Mouse (Mus musculus) C3H10T1/2 (cell line): Measurements from ENCODE around the gene Defb22. TPM values are rescaled to one million over a fixed set of nuclear protein-coding genes. Genes with fewer than 3 reads are reported as not detected.

ENCODE experiments used
- polyA plus RNA-seq, 2 experiments: library from polyadenylated mRNA; unstranded; fragments of >200 nt; fragmentation: generic; extraction: Trizol; gene quantifications; one replicate each; pipeline ENCODE4 v1.2.1; 2012; ENCODE audit warnings: missing spikeins in 2 of 2

Defb22 gene
- polyA plus RNA-seq = not detected

GRCm38 (mm10) chr2:152490038-152490437, at the start of gene Defb22:
Gene Defb22 (minus strand): TSS chr2:152490138.

GRCm38 (mm10) chr2:152517981-152518380, 28.0 kb upstream of the Defb22 start, which contains the start of gene Defb28:
Gene Defb28 (plus strand): TSS chr2:152518255.

GRCm38 (mm10) chr2:152511592-152511991, 21.7 kb upstream of the Defb22 start, which contains the start of gene Defb26:
Gene Defb26 (minus strand): TSS chr2:152511692.

GRCm38 (mm10) chr2:152476763-152477162, 13.2 kb downstream of the Defb22 start, which contains the start of gene Defb20:
Gene Defb20 (plus strand): TSS chr2:152477063.

GRCm38 (mm10) chr2:152464570-152465150, 25.3 kb downstream of the Defb22 start, which contains the start of gene Defb23:
Gene Defb23 (minus strand): TSS chr2:152464620.

Other genes starting within 250 kb of the Defb22 start
- 10 to 100 TPM; 19.4 to 42.5 TPM for gene Tbc1d20, start 196.3 kb downstream of the Defb22 start, polyA plus RNA-seq
- 10 to 100 TPM; 59.3 to 79.2 TPM for gene Rbck1, start 157.5 kb downstream of the Defb22 start, polyA plus RNA-seq
- 1 to 10 TPM; 3.7 to 5.4 TPM for gene Trib3, start 146.1 kb downstream of the Defb22 start, polyA plus RNA-seq
- not detected for gene Nrsn2, start 113.5 kb downstream of the Defb22 start, polyA plus RNA-seq
- gene Sox12, start 92.1 kb downstream of the Defb22 start, polyA plus RNA-seq = 1 to 10 TPM; 6.7 to 9.7 TPM
- gene Zcchc3, start 75.1 kb downstream of the Defb22 start, polyA plus RNA-seq = under 1 TPM; 0.26 to 0.84 TPM
- gene 6820408C15Rik, start 74.6 kb downstream of the Defb22 start, polyA plus RNA-seq = not detected
- gene Defb23, start 25.5 kb downstream of the Defb22 start, polyA plus RNA-seq = not detected
- gene Defb20, start 13.1 kb downstream of the Defb22 start, polyA plus RNA-seq = not detected
- not detected for gene Defb26, start 21.6 kb upstream of the Defb22 start, polyA plus RNA-seq
- gene Defb28, start 28.1 kb upstream of the Defb22 start, polyA plus RNA-seq = not detected
- gene Defb29, start 50.0 kb upstream of the Defb22 start, polyA plus RNA-seq = not detected
- gene Gm17416, start 79.2 kb upstream of the Defb22 start, polyA plus RNA-seq = not detected
- not detected for gene Defb21, start 82.6 kb upstream of the Defb22 start, polyA plus RNA-seq
- gene Defb19, start 90.2 kb upstream of the Defb22 start, polyA plus RNA-seq = not detected
- not detected for gene Defb45, start 109.3 kb upstream of the Defb22 start, polyA plus RNA-seq
- gene Defb36, start 114.2 kb upstream of the Defb22 start, polyA plus RNA-seq = not detected
- under 1 TPM in 1 of 2 experiments, not detected in 1; 0.22 TPM for gene Defb25, start 132.9 kb upstream of the Defb22 start, polyA plus RNA-seq
- gene Rem1, start 136.8 kb upstream of the Defb22 start, polyA plus RNA-seq = under 1 TPM in 1 of 2 experiments, not detected in 1; 0.05 TPM
- 100 to 1,000 TPM; 127 to 134 TPM for gene H13, start 179.3 kb upstream of the Defb22 start, polyA plus RNA-seq
- gene Mcts2, start 196.9 kb upstream of the Defb22 start, polyA plus RNA-seq = 10 to 100 TPM in 1 of 2 experiments, 1 to 10 TPM in 1; 6.8 to 12.6 TPM
- 100 to 1,000 TPM in 1 of 2 experiments, 10 to 100 TPM in 1; 99.1 to 172 TPM for gene Id1, start 246.1 kb upstream of the Defb22 start, polyA plus RNA-seq